Mouse (Mus musculus) bone marrow, adult 2 months (tissue): ENCODE results near the gene Gfra4.

ENCODE experiments used
- CTCF ChIP-seq: fragments of 200-500 bp; IDR thresholded peaks from 2 replicates; pipeline ENCODE4 v1.5.1; 2011; ENCODE audit warnings: low read length, control low read depth; ENCODE audit not compliant: control insufficient read depth, insufficient read depth
- POLR2A ChIP-seq: fragments of 200-500 bp; IDR thresholded peaks from 2 replicates; pipeline ENCODE4 v1.6.1; 2011; ENCODE audit warnings: low read depth, mild to moderate bottlenecking, control low read depth, low read length, borderline replicate concordance; ENCODE audit not compliant: control insufficient read depth

GRCm38 (mm10) chr2:131030998-131031397, 11.9 kb downstream of the Gfra4 start:
- TF ChIP-seq CTCF (no peak), POLR2A (no peak)
